Mouse (Mus musculus) embryonic facial prominence, embryonic 10.5 days (tissue): Measurements from ENCODE around the gene Ptpn1. TPM values are rescaled to one million over a fixed set of nuclear protein-coding genes. Genes with fewer than 3 reads are reported as not detected.

Experiments
- DNase-seq: peaks from one replicate; pipeline ENCODE4 v3.0.0-alpha.2; 2017; ENCODE audit warnings: low spot score
- H3K27ac ChIP-seq: fragments of 300-500 bp; sonication (generic); replicated peaks from 2 replicates; pipeline ENCODE4 v1.5.1; 2016; ENCODE audit warnings: mild to moderate bottlenecking
- H3K27me3 ChIP-seq: fragments of 300-500 bp; sonication (generic); replicated peaks from 2 replicates; pipeline ENCODE4 v1.6.1; 2016; ENCODE audit warnings: low read depth, mild to moderate bottlenecking; ENCODE audit not compliant: poor library complexity, severe bottlenecking
- H3K36me3 ChIP-seq: fragments of 300-500 bp; sonication (generic); replicated peaks from 2 replicates; pipeline ENCODE4 v1.6.1; 2016; ENCODE audit warnings: mild to moderate bottlenecking, moderate library complexity
- H3K4me1 ChIP-seq: fragments of 300-500 bp; sonication (generic); 2 replicates; pipeline ENCODE4 v1.6.1; 2016
- H3K4me3 ChIP-seq: fragments of 300-500 bp; sonication (generic); 2 replicates; pipeline ENCODE4 v1.5.1; 2016; ENCODE audit warnings: mild to moderate bottlenecking, moderate library complexity
- H3K9me3 ChIP-seq: fragments of 300-500 bp; sonication (generic); 2 replicates; pipeline ENCODE4 v1.6.1; 2016; ENCODE audit warnings: mild to moderate bottlenecking
- WGBS: fragments of 180-500 bp; shearing (Covaris S2); methylation state at CpG from one replicate; pipeline ENCODE4 v1.1.7; 2016; 5-methylcytosine and 5-hydroxymethylcytosine counted together
- polyA plus RNA-seq: library from polyadenylated mRNA; unstranded; fragments of >200 nt; fragmentation: Nextera tagmentation; extraction: Ambion mirVana; gene quantifications from 2 replicates; pipeline ENCODE4 v1.2.1, GENCODE M21; 2016

Gene Ptpn1
- polyA plus RNA-seq, 1 experiment from 2014 or later, result 66.2 TPM

DNA sequence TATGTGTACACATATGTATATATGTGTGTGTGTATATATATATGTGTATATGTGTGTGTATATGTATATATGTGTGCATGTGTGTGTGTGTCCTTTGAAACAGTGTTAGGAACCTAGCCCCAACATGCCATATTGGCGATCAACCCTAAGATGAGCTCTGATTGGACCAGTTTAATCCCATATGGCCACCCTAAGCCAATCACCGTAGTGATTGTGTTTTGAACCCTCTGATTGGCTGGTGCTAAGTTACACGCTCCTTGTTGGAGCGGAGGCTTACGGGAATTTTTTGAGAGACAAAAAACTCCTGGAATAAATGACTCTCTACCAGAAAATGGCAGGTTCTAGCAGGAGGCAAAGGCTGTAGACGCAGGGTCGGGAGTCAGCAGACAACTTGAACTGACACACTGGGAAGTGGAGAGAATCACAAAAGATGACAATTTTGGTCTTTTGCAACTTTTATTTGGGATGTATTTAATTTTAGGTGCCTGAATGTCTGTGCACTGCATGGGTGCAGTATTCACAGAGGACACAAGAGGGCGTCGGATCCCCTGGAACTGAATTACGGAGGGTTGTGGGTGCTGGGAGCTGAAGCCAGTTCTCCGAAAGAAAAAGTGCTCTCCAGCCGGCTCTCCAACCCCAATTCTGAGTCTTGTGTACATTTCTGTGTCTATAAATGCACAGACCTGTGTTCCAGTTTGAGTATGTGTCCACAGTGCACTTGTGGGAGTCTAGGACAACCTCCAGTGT, 27.1 kb upstream of the Ptpn1 start:
- 86% methylated on average over 12 of the region's 12 CpGs for WGBS
- no peak for DNase-seq
- Histone ChIP-seq H3K36me3 (no peaks in the 10 kb centered on the region), H3K27ac (no peak overlapping the region), H3K9me3 (no peaks in the 10 kb centered on the region), H3K27me3 (peaks cover 15% of the 10 kb centered on the region), H3K4me1 (peaks cover 10% of the 10 kb centered on the region), H3K4me3 (no peak overlapping the region)

DNA sequence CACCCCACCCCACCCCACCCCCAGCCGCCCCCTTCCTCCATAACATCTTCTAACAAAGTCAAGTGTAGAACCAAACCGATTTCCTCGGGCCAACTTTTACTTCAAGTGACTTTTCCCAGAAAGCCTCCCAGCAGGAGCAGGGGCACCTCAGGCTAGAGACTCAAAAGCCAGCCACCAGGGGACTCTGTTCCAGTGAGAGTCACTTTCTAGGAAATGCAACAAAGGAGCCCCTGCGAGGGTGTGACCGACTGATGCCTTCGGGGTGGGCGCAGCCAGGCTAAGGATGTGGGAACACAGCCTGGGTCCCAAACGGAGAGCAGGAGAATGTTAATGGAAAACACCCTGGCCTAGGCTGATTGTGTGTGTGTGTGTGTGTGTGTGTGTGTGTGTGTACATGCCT, 26.3 kb upstream of the Ptpn1 start:
- DNase-seq, result no peak
- H3K9me3 ChIP-seq, result no peaks in the 10 kb centered on the region
- peaks cover 2% of the 10 kb centered on the region; the same call in 1 of the 2 replicates for H3K4me1 ChIP-seq
- H3K4me3 ChIP-seq, result no peak overlapping the region
- WGBS, result 51% methylated on average over 8 of the region's 8 CpGs
- H3K36me3 ChIP-seq, result no peaks in the 10 kb centered on the region
- H3K27ac ChIP-seq, result no peak overlapping the region
- peaks cover 8% of the 10 kb centered on the region; the same call in 1 of the 2 replicates for H3K27me3 ChIP-seq

DNA sequence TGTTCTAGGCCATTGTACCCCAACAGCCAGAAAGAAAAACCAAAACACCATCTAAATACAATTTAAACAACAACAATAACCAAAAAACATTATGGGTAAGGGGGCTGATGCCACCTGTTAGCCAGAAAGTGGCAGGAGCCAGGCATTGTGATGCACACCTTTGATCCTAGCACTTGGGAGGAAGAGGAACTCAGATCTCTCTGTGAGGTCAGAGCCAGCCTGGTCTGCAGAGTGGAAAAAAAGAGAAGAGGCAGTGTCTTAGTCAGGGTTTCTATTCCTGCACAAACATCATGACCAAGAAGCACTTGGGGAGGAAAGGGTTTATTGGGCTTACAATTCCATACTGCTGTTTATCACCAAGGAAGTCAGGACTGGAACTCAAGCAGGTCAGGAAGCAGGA, 25.1 kb upstream of the Ptpn1 start:
- Histone ChIP-seq H3K4me1 (no peaks in the 10 kb centered on the region), H3K27me3 (0 out of 2 replicates have a peak, but pooled peaks cover 4% of the 10 kb centered on the region), H3K9me3 (no peaks in the 10 kb centered on the region), H3K27ac (no peak overlapping the region), H3K4me3 (no peak overlapping the region), H3K36me3 (no peaks in the 10 kb centered on the region)
- no peak for DNase-seq

DNA sequence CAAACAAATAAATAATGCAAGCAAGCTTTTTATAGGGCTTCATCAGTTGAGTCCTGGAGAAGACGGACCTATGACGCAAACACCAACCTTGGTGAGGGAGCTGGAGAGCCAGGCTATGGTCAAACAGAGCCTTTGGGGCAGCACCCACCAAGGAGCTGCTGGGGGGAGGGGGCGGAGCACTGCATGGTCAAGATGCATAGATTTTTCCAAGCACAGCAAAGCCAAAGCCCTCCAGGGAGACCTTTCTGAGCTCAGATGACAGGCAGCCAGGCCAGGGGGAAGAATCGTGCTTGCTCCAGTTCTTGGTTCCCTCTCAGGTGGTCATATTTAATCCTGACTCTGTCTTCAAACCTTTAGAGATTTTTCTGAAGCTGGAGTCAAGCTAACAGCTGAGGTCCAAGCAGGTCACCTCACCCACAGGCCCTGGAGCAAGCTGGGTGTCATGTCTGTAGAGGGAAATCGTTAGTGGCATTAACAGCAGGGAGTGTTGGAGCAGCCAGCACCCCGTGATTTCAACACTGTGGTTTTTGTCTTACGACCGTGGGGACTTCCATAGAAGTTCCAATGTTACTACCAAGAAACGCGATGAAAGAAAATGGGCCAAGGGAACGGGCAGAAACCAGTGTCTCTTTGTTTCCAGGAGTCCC, 22.2 kb upstream of the Ptpn1 start:
- Histone ChIP-seq H3K4me1 (no peaks in the 10 kb centered on the region), H3K9me3 (no peaks in the 10 kb centered on the region; the same call in 1 of the 2 replicates), H3K27me3 (0 out of 2 replicates have a peak, but pooled peaks cover 4% of the 10 kb centered on the region), H3K36me3 (no peaks in the 10 kb centered on the region), H3K27ac (no peak overlapping the region), H3K4me3 (no peak overlapping the region)
- 76% methylated on average over 11 of the region's 11 CpGs for WGBS
- DNase-seq, result no peak

DNA sequence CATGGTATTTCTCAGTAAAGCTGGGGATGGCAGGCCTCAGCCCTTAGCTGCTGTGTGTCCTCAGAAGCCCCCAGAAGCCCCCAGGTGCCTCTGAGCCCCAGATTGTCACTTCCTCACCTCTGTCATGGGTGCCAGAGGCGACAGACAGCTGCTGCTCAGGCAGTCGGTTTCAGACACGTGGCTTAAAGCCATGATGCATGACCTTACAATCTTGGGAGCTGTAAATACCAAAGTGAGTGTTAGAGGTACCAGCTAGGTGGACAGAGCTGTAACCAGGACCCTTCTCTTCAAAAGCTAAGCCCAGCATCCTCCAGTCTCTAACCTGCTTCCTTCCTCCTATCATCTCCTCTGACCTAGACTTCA, 21.7 kb upstream of the Ptpn1 start:
- Histone ChIP-seq H3K27me3 (0 out of 2 replicates have a peak, but pooled peaks cover 1% of the 10 kb centered on the region), H3K27ac (no peak overlapping the region), H3K4me1 (no peaks in the 10 kb centered on the region), H3K4me3 (no peak overlapping the region), H3K36me3 (no peaks in the 10 kb centered on the region), H3K9me3 (no peaks in the 10 kb centered on the region; the same call in 1 of the 2 replicates)
- 66% methylated on average over 3 of the region's 3 CpGs for WGBS
- no peak for DNase-seq

DNA sequence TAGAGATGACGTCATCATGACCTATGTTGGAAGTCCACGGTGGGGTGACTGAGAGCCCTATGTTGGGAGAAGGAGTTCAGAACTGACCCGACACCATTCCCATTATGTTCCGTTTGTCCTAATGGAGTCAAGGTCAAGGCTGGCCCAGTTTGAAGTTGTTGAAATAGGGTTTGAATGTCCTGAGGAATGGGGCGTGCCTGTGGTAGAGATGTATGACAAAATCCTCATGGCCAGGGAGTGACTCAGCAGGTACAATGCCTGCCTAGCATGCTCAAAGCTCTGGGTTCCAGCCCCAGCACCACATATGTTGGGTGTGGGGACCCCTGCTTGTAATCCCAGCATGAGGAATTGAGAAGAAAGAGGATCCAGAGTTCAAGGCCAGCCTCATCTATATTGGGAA, 20.3 kb upstream of the Ptpn1 start:
- Histone ChIP-seq H3K4me1 (no peaks in the 10 kb centered on the region), H3K27me3 (no peaks in the 10 kb centered on the region), H3K27ac (no peak overlapping the region), H3K4me3 (no peak overlapping the region), H3K36me3 (no peaks in the 10 kb centered on the region), H3K9me3 (no peaks in the 10 kb centered on the region; the same call in 1 of the 2 replicates)
- WGBS, result 89% methylated on average over 5 of the region's 5 CpGs
- DNase-seq, result no peak

DNA sequence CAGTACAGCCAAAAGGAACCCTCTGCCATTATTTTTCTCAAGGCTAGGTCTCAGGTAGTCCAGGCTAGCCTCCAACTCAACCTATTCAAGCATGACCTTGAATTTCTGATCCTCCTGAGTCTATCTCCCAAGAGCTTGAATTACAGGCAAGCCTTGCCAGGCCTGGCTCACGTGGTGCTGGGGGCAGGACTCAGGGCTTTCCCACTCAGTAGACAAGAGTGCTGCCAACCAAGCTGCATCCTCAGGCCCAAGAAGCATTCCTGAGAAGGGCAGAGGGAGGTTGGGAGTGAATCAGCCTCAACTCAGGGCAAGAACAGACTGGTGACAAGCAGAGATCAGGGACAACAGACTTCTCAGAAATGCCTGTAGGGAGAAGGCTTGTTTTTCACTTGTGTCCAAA, 12.8 kb upstream of the Ptpn1 start:
- Histone ChIP-seq H3K4me3 (no peak overlapping the region), H3K27ac (no peak overlapping the region), H3K36me3 (no peaks in the 10 kb centered on the region), H3K9me3 (no peaks in the 10 kb centered on the region), H3K4me1 (peaks cover 11% of the 10 kb centered on the region), H3K27me3 (no peaks in the 10 kb centered on the region)
- WGBS, result 85% methylated on average over 1 of the region's 1 CpGs
- DNase-seq, result no peak

DNA sequence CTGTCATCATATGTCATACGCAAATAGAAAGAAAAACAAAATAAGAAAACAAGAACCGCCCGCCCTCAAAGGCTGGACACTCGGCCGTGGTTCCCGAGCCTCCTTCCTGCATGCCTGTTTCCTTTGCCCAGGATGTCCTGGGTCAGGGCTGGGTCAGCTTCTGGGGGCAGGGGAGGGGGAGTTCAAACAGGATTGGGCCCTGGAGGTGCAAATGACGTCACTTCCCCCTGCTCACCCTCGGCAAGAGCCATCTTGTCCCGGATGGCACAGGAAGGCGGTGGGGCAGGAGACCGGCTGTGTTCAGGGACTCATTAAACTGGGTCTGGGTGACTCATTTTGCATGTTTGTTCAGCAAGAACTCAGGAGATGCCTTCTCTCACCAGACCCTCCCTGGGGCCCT, 11.8 kb upstream of the Ptpn1 start:
- DNase-seq, result peak; percentile 37
- WGBS, result 54% methylated on average over 11 of the region's 11 CpGs

DNA sequence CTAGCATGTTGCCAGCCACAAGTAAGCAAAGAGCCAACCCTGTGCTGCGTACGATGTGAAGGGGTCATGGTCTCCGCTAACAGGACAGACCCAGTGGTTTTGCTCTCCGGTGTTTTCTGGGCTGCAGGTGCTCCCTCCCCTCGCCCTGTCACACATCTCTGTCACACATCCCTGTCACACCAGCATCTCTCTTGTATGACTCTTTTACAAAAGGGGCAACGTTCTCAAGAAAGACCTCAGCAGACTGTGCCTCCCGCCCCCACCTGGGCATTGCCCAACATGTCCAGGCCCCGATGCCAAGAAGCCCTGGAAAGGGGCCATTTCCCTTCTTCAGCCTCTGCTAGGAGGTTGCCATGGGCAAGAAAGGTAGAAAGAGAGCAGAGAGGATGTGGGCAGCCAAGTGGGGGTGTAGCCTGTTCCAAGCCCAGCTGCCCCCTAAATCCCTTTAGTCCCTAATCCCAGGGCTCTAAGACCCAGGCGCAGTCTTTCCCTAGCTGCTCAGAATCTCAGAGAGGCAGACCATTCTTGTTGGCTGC, 10.8 kb upstream of the Ptpn1 start:
- WGBS, result 91% methylated on average over 9 of the region's 9 CpGs
- H3K27ac ChIP-seq, result no peak overlapping the region

More for the DNA sequence above, 11.8 kb upstream of the Ptpn1 start:
- Histone ChIP-seq H3K4me1 (peaks cover 17% of the 10 kb centered on the region), H3K4me3 (no peak overlapping the region), H3K27ac (no peak overlapping the region; the same call in 1 of the 2 replicates), H3K9me3 (no peaks in the 10 kb centered on the region), H3K27me3 (no peaks in the 10 kb centered on the region), H3K36me3 (no peaks in the 10 kb centered on the region)

DNA sequence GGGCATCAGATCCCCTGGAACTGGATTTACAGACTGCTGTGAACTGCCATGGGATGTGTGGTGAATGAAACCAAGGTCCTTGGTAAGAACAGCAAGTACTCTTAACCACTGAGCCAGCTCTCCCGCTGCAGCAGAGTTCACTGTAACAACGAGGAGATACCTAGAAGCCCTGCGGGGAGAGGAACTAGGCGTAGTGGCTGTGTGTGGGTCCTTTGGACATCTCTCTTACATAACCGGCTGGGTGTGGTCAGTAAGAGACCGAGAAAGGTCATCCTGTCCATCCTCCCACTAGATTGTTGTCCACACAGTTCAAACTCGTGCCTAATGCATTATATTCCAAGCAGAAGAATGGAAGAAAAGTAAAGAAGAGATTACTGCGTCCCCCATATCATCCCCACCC, 10.0 kb upstream of the Ptpn1 start:
- peaks cover 22% of the 10 kb centered on the region for H3K4me1 ChIP-seq
- 87% methylated on average over 8 of the region's 8 CpGs for WGBS
- no peaks in the 10 kb centered on the region for H3K9me3 ChIP-seq
- no peak overlapping the region for H3K4me3 ChIP-seq
- no peak for DNase-seq
- no peaks in the 10 kb centered on the region for H3K27me3 ChIP-seq
- no peaks in the 10 kb centered on the region for H3K36me3 ChIP-seq
- no peak overlapping the region for H3K27ac ChIP-seq

More for the DNA sequence above, 10.8 kb upstream of the Ptpn1 start:
- Histone ChIP-seq H3K27me3 (no peaks in the 10 kb centered on the region), H3K4me3 (no peak overlapping the region), H3K9me3 (no peaks in the 10 kb centered on the region), H3K36me3 (no peaks in the 10 kb centered on the region), H3K4me1 (peaks cover 22% of the 10 kb centered on the region)
- DNase-seq, result no peak

DNA sequence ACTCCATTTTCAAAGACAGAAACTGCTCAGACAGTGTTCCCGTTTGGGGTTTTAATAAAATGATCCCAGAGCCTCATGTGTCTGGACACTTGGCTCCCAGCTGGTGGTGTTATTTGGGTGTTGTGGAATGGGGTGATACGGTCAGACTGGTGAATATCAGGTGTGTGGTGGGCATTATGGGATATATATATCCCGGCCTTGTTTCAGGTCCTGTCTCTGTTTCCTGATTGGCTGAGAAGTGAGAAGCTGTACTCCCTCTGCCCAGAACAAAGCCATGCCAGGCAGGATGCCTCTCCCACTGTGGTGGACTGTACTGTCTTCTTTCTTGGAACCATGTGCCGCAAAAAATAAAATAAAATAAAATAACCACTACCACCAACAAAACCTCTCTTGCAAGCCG, 7.8 kb upstream of the Ptpn1 start:
- H3K36me3 ChIP-seq, result no peaks in the 10 kb centered on the region
- 87% methylated on average over 5 of the region's 5 CpGs for WGBS
- DNase-seq, result no peak

DNA sequence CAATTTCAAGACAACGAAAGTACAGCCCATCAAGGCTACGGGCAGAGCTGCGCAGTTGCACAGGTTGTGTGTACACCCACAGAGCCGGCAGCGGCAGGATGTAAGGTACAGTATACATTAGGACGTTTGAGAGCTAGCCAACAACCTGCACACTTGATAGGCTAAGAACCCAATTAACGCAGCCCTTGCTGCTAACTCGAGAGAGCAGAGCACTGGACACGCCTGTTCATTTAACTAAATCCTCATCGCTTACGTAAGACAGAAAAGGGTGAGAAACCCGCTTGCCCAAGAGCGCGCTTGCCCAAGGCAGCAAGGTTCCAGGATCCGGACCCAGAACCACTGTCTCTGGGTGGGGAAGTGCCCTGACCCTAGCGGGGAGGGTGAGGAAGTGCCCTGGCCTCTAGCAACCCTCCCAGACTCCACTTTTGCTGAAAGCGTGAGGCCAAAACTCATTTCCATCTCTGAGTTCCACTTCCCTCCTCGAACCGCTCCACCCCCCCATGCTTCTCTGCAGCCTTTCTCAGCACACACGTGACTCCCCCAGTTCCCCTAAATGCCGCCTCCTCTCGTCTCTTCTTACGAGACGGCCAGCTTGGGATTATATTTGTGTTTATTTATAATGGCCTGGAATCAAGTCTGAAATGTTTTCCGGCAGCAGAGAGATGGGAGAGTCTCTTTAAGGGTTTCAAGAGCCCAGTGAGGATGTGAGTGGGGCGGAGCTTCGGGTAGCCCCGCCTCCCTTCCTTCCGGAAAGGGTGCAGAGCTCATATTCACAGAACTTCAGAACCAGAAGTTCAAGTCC, 6.9 kb upstream of the Ptpn1 start:
- Histone ChIP-seq H3K36me3 (no peaks in the 10 kb centered on the region), H3K27ac (peak overlapping the region; percentile 85), H3K4me1 (peaks cover 15% of the 10 kb centered on the region), H3K9me3 (no peaks in the 10 kb centered on the region), H3K4me3 (peak overlapping the region; percentile 65), H3K27me3 (no peaks in the 10 kb centered on the region)
- DNase-seq, result peak; percentile 79
- 4% methylated on average over 29 of the region's 29 CpGs for WGBS

More for the DNA sequence above, 7.8 kb upstream of the Ptpn1 start:
- Histone ChIP-seq H3K27ac (no peak overlapping the region), H3K4me1 (peaks cover 18% of the 10 kb centered on the region), H3K4me3 (no peak overlapping the region), H3K27me3 (no peaks in the 10 kb centered on the region), H3K9me3 (no peaks in the 10 kb centered on the region)
